Mouse (Mus musculus) small intestine, adult 2 months (tissue): ENCODE results near the gene Dcn.

ENCODE experiments used
- CTCF ChIP-seq: fragments of 200-500 bp; IDR thresholded peaks from 2 replicates; pipeline ENCODE4 v1.5.1; 2012; ENCODE audit warnings: low read depth, mild to moderate bottlenecking, control low read depth, inconsistent platforms, low read length, moderate library complexity, mixed read lengths; ENCODE audit not compliant: insufficient replicate concordance, insufficient read length; ENCODE audit errors: extremely low read depth
- POLR2A ChIP-seq: fragments of 200-500 bp; IDR thresholded peaks from 2 replicates; pipeline ENCODE4 v1.6.1; 2012; ENCODE audit warnings: low read depth, mild to moderate bottlenecking, control low read depth, inconsistent platforms, low read length, moderate library complexity

DNA sequence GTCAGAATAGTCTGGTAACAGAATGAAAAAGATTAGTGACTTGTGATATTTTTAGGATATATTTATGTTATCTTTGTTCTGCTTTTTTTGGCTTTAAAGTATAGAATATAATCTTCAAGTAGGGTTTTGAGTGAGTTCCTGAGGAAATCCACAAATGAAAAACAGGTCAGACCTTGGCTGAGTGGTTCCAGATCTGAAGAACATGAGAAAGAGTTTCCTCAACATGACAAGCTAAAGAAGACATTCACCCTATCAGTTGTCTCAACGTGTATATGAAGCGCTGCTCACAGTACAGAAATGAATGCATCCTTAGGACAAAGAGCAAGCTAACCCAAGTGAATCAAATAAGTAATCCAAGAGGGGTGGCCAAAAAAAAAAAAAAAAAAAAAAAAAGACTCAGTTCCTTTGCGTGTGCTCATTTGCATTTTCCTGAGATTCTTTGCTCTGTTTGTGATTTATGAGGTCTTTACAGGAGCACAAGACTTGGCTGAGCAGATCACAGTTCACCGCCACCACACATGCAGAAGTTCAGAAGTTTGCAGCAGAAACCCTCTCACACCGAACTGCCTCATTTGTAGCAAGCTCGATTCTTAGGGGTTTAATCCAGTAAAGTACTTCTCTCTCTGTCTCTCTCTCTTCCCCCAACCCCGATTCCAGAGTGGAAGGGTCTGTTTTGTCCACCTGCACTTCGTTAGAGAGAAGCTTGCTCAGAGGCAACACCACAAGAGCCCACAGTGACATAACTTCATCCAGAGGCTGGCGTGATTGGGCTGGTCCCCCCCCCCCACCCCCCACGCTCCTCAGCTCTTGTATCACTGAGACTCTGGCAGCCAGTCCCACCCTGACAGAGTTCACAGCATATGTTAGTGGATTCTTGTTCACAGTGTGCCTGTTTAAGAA lies 85.8 kb downstream of the Dcn start, which contains the start of gene Lum:
- TF ChIP-seq CTCF (no peak), POLR2A (no peak)
